Mouse (Mus musculus) cerebellum, adult 2 months (tissue): ENCODE results near the gene Lrrk2. TPM values are rescaled to one million over a fixed set of nuclear protein-coding genes. Genes with fewer than 3 reads are reported as not detected.
A peak's percentile ranks its signal among the peaks of the same experiment; 100 is the strongest.

Experiments
- DNase-seq, 2 experiments: peaks; one replicate each; pipeline ENCODE4 v3.0.0; 2021
- H3K27ac ChIP-seq: fragments of 200-500 bp; 2 replicates; pipeline ENCODE4 v1.5.1; 2012; ENCODE audit warnings: low read length, control low read depth, inconsistent platforms; ENCODE audit not compliant: insufficient read depth
- H3K27me3 ChIP-seq: fragments of 200-500 bp; 2 replicates; pipeline ENCODE4 v1.6.1; 2012; ENCODE audit warnings: inconsistent platforms, mild to moderate bottlenecking, low read length, moderate library complexity; ENCODE audit not compliant: control insufficient read depth, insufficient read depth
- H3K4me1 ChIP-seq: fragments of 200-500 bp; 2 replicates; pipeline ENCODE4 v1.6.1; 2011; ENCODE audit warnings: low read length; ENCODE audit not compliant: control insufficient read depth, insufficient read depth
- H3K4me3 ChIP-seq: fragments of 200-500 bp; replicated peaks from 2 replicates; pipeline ENCODE3; 2011; ENCODE audit warnings: mild to moderate bottlenecking, low read depth, low read length, control low read depth; ENCODE audit not compliant: insufficient read depth
- CTCF ChIP-seq: fragments of 200-500 bp; IDR thresholded peaks from 2 replicates; pipeline ENCODE4 v1.5.1; 2011; ENCODE audit warnings: low read depth, mild to moderate bottlenecking, control low read depth, low read length, moderate library complexity, borderline replicate concordance; ENCODE audit not compliant: insufficient read depth
- POLR2A ChIP-seq: fragments of 200-500 bp; IDR thresholded peaks from 2 replicates; pipeline ENCODE4 v1.6.1; 2011; ENCODE audit warnings: low read length, control low read depth, borderline replicate concordance; ENCODE audit not compliant: insufficient read depth
- WGBS: fragments of 180-500 bp; shearing (Covaris S2); methylation state at CpG from one replicate; pipeline ENCODE4 v1.1.7; 2018; 5-methylcytosine and 5-hydroxymethylcytosine counted together
- polyA plus RNA-seq: library from polyadenylated mRNA; depleted of rRNA; stranded (reverse); fragments of >200 nt; gene quantifications from 2 replicates; pipeline ENCODE4 v1.2.3, GENCODE M21; 2012

The Lrrk2 gene
- polyA plus RNA-seq, 1 experiment = 14.2 TPM

DNA sequence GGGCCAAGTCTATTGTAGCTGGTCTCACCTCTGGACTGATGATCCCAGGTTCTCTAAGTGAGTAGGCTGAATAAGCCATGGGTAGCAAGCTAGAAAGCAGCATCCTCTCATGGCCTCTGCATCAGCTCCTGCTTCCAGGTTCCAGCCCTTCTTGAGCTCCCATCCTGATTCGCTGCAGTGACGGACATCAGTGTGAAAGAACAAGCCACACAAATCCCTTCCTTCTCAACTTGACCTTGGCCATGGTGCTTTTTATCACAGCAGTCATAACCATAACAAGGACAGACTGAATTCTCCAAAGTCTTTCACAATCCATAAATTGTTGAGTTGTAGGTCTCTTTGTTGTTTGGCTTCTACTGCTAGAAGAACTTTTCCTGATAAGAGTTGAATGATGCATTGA is 20.9 kb downstream of the Lrrk2 start:
- no peak overlapping the region for H3K4me3 ChIP-seq
- WGBS = 100% methylated on average over 2 of the region's 2 CpGs
- no peaks in the 10 kb centered on the region for H3K27me3 ChIP-seq
- TF ChIP-seq POLR2A = no peak
- H3K27ac ChIP-seq = no peak overlapping the region
- no peaks in the 10 kb centered on the region; the same call in 1 of the 2 replicates for H3K4me1 ChIP-seq
- no peak for DNase-seq

GRCm38 (mm10) chr15:91700841-91701240 is 27.9 kb downstream of the Lrrk2 start:
- WGBS = 19% methylated on average over 1 of the region's 1 CpGs
- peak in 1 of 2 experiments; percentile 9 for DNase-seq
- Histone ChIP-seq H3K4me1 (peaks cover 8% of the 10 kb centered on the region), H3K27ac (no peak overlapping the region), H3K27me3 (no peaks in the 10 kb centered on the region), H3K4me3 (no peak overlapping the region)
- TF ChIP-seq POLR2A = no peak
- no peak for TF ChIP-seq CTCF

GRCm38 (mm10) chr15:91702991-91703715 is 30.2 kb downstream of the Lrrk2 start:
- WGBS = 6% methylated on average over 8 of the region's 8 CpGs
- H3K4me3 ChIP-seq = no peak overlapping the region
- no peaks in the 10 kb centered on the region for H3K27me3 ChIP-seq
- peak overlapping the region; percentile 80 for H3K27ac ChIP-seq
- DNase-seq = peak; percentile 64 to 79
- no peak for TF ChIP-seq POLR2A
- TF ChIP-seq CTCF = peak; percentile 32; the same call in 1 of the 2 replicates
- peaks cover 8% of the 10 kb centered on the region for H3K4me1 ChIP-seq

DNA sequence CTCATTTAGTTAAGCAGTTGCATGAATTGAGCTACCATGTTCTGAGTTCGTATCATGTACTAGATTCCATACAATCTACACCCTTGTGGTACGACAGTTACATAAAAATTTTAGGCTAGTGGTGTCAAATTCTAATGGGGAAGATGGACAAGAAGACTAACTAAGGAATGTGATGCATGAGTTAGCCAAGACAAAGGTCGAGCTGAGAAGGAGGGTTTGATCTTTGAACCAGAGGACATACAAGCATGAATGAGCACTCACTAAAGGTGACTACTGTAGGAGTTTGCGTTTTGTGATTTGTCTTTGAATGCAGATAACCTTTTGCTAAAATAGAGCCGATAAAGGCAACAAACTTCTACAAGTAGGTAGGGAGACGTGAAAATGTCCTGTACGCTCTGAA is 31.1 kb downstream of the Lrrk2 start:
- no peak for DNase-seq
- no peak for TF ChIP-seq POLR2A
- no peak for TF ChIP-seq CTCF
- no peaks in the 10 kb centered on the region for H3K27me3 ChIP-seq
- peaks cover 8% of the 10 kb centered on the region for H3K4me1 ChIP-seq
- no peak overlapping the region for H3K27ac ChIP-seq
- 88% methylated on average over 7 of the region's 7 CpGs for whole genome bisulfite sequencing
- no peak overlapping the region for H3K4me3 ChIP-seq

GRCm38 (mm10) chr15:91709207-91710130 is 36.5 kb downstream of the Lrrk2 start:
- H3K4me1 ChIP-seq = no peaks in the 10 kb centered on the region
- 57% methylated on average over 29 of the region's 29 CpGs for WGBS
- TF ChIP-seq CTCF = 0 out of 2 replicates have a peak, but pooled peaks have one; percentile 2
- no peak for TF ChIP-seq POLR2A
- peak; percentile 23 to 49 for DNase-seq
- H3K27me3 ChIP-seq = no peaks in the 10 kb centered on the region
- no peak overlapping the region for H3K27ac ChIP-seq
- no peak overlapping the region for H3K4me3 ChIP-seq

- WGBS = 81% methylated on average over 14 of the region's 14 CpGs
- no peak for DNase-seq
These were observed 62.4 kb downstream of the Lrrk2 start for GRCm38 (mm10) chr15:91735216-91735922.

DNA sequence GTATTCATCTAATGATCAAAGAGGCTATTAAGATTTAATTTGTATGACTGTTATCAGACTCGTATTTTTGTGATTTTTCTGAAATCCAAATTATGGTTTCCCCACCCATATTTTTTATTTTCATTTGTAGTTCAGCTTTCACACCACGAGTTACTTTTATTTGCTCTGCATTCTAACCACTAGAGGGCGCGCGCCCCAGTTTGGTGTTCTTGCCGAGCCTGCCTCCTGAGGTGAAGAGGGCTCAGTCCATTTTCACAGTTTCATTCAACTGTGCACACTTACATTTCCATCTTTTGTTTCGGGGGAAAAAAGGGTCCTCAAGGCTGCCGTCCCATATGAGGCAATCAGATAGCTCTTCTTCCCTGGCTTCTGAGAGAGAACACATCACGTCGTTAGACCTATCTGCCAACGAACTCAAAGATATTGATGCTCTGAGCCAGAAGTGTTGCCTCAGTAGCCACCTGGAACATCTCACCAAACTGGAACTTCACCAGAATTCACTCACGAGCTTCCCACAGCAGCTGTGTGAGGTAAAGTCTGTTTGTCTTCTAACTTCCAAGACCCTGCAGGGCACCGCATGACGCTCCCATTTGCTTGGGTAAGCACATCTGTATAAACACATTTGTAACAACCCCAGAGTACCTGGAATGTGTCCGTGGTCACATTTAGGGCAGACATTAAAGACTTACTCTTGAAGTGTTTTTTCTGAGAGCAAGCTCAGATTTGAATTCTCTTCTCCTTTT is 64.0 kb downstream of the Lrrk2 start:
- WGBS = 47% methylated on average over 15 of the region's 15 CpGs
- Histone ChIP-seq H3K27ac (no peak overlapping the region), H3K27me3 (no peaks in the 10 kb centered on the region), H3K4me3 (no peak overlapping the region), H3K4me1 (no peaks in the 10 kb centered on the region)
- peak; percentile 24 to 36 for DNase-seq
- no peak for TF ChIP-seq POLR2A
- TF ChIP-seq CTCF = peak; percentile 59

More at GRCm38 (mm10) chr15:91735216-91735922, 62.4 kb downstream of the Lrrk2 start:
- Histone ChIP-seq H3K4me3 (no peak overlapping the region), H3K4me1 (no peaks in the 10 kb centered on the region), H3K27ac (no peak overlapping the region), H3K27me3 (no peaks in the 10 kb centered on the region)
- no peak for TF ChIP-seq CTCF
